Mouse (Mus musculus): ENCODE results near the gene 4931414P19Rik.

Gene 4931414P19Rik

GRCm38 (mm10) chr14:54544703-54545102 lies 61.1 kb downstream of the 4931414P19Rik start:
- in situ Hi-C loops (cut with MseI, MboI): no loop called here

- in situ Hi-C loops (cut with MseI, MboI): no loop called here
Observed at GRCm38 (mm10) chr14:54540771-54541170, 65.0 kb downstream of the 4931414P19Rik start.

- in situ Hi-C loops (cut with MseI, MboI): no loop called here
Observed at GRCm38 (mm10) chr14:54538580-54538979, 67.2 kb downstream of the 4931414P19Rik start.
